Mouse (Mus musculus): Measurements from ENCODE around the gene Sema5b.

GRCm38 (mm10) chr16:35603729-35604522 is 63.0 kb downstream of the Sema5b start:
- TF ChIP-seq CTCF (IDR thresholded peaks at IDR 0.05; ENCODE audit: low read depth, low read length), result no peak
- no peak for TF ChIP-seq POLR2A (IDR thresholded peaks at IDR 0.05; ENCODE audit: borderline replicate concordance, low read depth, low read length)
